Mouse (Mus musculus) cerebellum, postnatal 10 days (tissue): ENCODE results near the gene Eps8.

ENCODE experiments used
- DNase-seq, 2 experiments: peaks; one replicate each; pipeline ENCODE4 v3.0.0; 2021; ENCODE audit warnings: mixed read lengths in 2 of 2

The Eps8 gene

GRCm38 (mm10) chr6:137470901-137471598, 183.6 kb downstream of the Eps8 start:
- DNase-seq, result peak; percentile 95 to 97

- no peak for DNase-seq
Measured at GRCm38 (mm10) chr6:137469541-137469940, 185.1 kb downstream of the Eps8 start.

GRCm38 (mm10) chr6:137467696-137468095, 187.0 kb downstream of the Eps8 start:
- DNase-seq, result no peak

DNA sequence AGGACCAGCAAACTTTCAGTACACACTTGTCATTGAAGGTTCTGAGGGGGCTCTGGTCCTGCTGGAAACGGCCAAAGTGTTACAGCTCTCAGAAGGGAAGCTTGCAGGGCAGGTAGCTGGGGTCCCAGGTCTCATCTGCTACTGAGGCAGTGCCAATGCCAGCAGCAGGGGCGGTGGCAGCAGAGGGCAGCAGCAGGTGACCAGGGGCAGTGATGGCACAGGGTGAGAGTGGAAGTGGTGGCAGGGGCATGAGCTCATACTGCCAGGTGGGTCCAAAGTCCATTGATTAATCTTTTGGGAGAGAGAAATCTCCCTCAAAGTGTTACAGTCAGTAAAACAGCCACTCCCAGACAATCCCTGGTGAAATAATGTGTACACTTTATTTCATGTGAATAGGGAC, 188.4 kb downstream of the Eps8 start:
- DNase-seq, result peak; percentile 55 to 71

DNA sequence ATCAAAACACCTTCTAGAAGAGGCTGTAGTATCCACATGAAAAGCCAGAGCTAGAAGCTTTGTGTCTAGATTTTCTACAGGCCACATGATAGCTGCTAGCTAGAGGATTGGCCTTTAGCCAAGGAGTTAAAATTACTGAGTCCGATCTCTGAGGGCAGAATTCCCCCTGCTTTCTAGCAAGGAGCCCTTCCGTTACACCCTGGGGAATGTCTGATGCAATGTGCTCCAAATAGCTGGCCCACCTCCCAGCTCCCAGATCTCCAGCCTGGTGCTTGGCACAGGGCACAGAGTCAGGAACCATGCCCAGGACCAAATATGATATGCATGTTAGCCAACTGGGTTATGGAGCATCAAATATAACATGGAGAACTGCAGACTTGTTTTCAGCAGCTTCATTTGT, 189.4 kb downstream of the Eps8 start:
- DNase-seq, result peak; percentile 97

DNA sequence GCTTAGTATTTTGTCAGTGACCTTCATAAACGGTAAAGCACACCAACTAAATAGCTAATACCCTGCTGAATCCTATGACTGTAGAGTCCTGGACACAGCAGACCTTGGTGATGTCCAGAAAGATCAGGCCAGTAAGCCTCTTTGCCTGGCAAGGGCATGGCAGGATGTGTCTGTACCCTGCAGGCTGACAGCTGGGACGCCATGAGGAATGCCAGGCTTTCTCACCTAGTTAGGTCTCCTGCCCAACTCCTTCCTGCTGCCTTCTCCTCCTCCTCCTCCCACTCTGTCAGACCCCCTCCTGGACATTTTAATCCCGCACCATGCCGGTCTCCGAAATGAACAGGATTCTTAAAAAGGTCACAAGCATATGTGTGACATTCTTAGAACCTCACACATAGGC, 190.9 kb downstream of the Eps8 start:
- DNase-seq, result peak; percentile 78 to 85

- peak; percentile 81 to 84 for DNase-seq
Measured at GRCm38 (mm10) chr6:137458136-137458535, 196.5 kb downstream of the Eps8 start.

- DNase-seq, result no peak
Measured at GRCm38 (mm10) chr6:137457210-137457609, 197.5 kb downstream of the Eps8 start.

DNA sequence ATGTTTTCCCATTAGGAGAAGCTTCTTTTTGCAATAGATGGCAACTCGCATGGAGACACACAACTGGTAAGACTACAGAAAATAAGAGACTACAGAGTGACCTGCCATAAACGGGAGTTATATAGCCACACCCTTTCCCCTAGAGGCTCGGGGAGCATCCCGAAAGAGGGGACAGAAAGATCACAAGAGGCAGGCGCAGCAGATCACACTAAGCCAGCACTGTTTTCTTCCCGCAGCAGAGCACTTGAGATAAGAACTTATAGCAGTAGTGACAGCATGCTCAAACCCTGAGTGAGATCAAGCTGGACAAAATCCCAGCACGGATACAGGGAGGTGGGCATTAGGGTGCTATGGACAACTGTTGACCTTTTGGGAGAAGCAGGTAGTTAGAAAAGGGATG, 198.6 kb downstream of the Eps8 start:
- no peak for DNase-seq

DNA sequence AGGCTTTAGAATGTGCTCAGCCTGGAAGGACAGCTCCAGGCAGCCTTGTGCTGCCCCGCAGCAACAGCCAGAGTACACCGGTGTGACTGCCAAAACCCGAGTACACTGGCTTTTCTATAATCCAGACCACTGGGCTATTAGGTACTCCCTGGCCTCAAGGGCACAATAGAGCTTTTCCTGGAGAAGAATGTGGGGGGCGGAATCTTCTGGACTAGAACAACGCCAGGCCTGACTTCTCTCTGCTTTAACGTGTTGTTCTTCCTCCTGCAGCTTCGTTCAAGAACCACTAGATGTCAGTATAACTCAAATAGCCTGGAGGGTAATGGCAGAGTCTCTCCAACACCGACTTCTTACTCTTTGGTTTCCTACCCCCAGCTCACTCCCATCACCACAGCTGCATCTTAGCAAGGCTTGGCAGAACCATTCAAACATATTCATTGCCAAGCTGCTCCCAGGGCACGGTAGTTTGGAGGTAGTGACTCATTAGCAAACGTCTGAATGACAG, 199.1 kb downstream of the Eps8 start:
- peak; percentile 64 to 76 for DNase-seq

DNA sequence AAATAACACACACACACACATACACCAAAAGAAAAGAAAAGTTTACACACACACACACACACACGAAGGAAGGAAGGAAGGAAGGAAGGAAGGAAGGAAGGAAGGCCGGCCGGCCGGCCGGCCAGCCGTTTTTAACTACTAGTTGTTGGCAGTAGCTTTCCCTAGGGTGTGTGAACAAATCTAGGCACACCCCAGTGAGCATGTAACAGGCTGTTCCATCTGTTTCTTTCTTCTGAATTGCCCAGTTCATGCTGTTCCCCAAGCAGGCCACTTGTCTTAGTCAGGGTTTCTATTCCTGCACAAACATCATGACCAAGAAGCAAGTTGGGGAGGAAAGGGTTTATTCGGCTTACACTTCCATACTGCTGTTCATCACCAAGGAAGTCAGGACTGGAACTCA, 208.6 kb downstream of the Eps8 start:
- DNase-seq, result peak; percentile 66 to 74

- DNase-seq, result no peak
Measured at GRCm38 (mm10) chr6:137443089-137443488, 211.6 kb downstream of the Eps8 start.

DNA sequence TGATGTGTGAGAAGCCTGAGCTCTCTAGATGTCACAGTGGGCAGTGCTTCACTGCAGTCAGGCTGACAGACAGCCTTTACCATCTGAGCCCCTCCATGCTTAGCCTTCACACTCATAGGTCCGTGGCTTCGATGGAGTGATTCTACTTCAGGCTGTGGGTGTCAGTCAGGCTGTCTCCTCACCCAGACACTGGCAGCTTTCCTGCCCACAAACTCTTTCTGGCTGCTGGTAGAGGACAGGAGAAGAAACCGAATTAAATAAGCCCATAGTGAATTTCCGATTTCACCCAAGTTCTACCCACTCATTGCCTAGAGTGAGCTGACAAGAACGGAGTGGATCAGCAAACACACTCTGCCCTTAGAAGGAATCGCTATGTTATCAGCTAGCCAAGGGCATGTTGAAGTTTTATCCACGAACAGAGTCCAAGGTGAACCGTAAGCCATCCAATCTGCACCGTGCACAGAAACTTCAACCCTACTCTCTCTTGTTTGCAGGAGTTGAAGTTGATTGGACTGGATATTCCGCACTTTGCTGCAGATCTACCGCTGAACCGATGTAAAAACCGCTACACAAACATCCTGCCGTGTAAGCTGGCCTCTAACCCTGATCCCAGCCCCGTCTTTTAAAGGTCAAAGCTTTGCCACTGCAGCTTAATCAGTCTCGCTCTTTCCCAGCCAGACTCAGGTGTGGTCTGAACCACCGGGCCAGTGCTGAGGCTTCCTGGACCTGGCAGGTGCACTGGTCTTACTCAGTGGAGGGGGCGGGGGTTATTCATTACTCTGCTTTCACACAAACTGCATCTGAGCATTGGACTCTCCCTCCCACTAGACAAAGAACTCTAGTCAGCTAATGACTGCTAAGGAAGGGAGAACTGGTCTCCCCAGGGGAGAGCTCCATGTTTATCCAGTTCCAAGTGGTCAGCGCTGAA, 213.9 kb downstream of the Eps8 start:
- no peak for DNase-seq

DNA sequence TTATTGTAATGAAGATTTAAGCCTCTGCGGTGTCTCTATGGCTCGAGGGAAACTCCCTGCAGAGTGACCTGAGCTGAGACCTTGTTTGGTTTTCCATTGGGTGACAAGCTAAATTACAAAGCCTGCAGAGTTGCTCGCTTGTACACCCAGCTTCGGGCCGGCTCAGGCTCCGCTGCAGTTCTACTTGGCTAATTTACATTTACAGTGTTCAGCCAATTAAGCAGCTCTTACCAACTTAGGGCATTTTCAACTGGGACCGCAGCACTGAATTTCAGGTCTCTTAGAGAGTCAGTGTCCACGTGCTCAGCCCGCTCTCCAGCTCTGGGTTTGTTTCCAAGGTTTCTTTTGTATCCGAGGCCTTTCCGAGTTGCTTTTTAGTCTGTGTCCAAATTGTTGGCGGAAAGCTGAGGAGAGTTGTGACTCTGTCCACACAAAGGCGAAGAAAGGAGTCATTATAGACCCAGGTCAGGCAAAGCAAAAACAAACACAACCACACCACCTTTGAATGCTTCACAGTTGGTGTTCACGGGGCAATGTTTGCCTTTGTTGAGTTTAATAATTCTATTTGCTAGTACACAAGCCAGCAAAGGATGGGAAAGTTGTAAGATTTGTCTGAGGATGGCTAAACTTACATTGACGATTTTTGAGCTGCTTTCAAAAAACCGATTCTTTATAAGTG, 216.6 kb downstream of the Eps8 start:
- DNase-seq, result peak; percentile 10 to 25

GRCm38 (mm10) chr6:137437486-137437885, 217.2 kb downstream of the Eps8 start:
- DNase-seq, result no peak

DNA sequence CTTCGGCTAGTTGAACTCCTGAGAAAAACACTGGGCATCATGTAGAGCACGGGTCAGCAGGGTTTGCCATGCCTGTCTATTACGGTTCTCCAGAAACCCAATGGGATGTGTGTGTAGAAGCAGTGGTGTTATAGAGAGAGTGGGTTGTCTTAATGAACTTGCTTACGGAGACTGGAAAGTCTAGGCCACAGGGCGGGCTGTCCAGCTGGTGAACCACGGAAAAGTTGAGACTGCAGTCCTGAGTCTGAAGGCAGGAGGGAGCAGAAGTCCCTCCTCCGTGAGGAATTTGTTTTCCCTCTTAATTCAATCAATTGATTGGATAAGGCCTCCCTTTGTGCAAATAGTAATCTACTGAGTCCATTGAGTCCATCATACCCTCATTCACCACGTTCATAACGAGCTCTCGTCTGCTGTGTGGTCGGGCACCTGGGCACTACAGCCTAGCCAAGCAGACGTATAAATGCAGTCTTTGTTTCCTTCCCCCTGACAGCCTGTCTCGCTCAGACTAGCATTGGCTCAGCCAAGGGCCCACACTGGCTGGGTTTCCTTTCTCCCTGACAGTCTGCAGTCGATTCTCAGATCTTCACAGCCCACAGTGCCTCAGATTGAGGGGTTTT, 221.0 kb downstream of the Eps8 start:
- DNase-seq, result peak in 1 of 2 experiments; percentile 42
